Mouse (Mus musculus) small intestine, adult 2 months (tissue): ENCODE measurements around the gene Alyref. TPM values are rescaled to one million over a fixed set of nuclear protein-coding genes. Genes with fewer than 3 reads are reported as not detected.

ENCODE experiments used
- H3K27ac ChIP-seq: fragments of 200-500 bp; 2 replicates; pipeline ENCODE4 v1.5.1; 2012; ENCODE audit warnings: low read depth, low read length, control low read depth, inconsistent platforms; ENCODE audit not compliant: insufficient read depth
- H3K27me3 ChIP-seq: fragments of 200-500 bp; 2 replicates; pipeline ENCODE4 v1.6.1; 2012; ENCODE audit warnings: mild to moderate bottlenecking, moderate library complexity, low read length, inconsistent platforms; ENCODE audit not compliant: control insufficient read depth, insufficient read depth
- H3K36me3 ChIP-seq: fragments of 200-500 bp; 2 replicates; pipeline ENCODE4 v1.6.1; 2012; ENCODE audit warnings: mild to moderate bottlenecking, low read length, control low read depth, inconsistent platforms; ENCODE audit not compliant: control insufficient read depth, insufficient read depth
- H3K4me1 ChIP-seq: fragments of 200-500 bp; 2 replicates; pipeline ENCODE4 v1.6.1; 2012; ENCODE audit warnings: low read length, inconsistent platforms, mixed read lengths; ENCODE audit not compliant: control insufficient read depth, insufficient read depth, insufficient read length
- H3K4me3 ChIP-seq: fragments of 200-500 bp; 2 replicates; pipeline ENCODE4 v1.5.1; 2012; ENCODE audit warnings: low read depth, mild to moderate bottlenecking, control low read depth, inconsistent platforms, low read length, moderate library complexity
- CTCF ChIP-seq: fragments of 200-500 bp; IDR thresholded peaks from 2 replicates; pipeline ENCODE4 v1.5.1; 2012; ENCODE audit warnings: low read depth, mild to moderate bottlenecking, control low read depth, inconsistent platforms, low read length, moderate library complexity, mixed read lengths; ENCODE audit not compliant: insufficient replicate concordance, insufficient read length; ENCODE audit errors: extremely low read depth
- POLR2A ChIP-seq: fragments of 200-500 bp; IDR thresholded peaks from 2 replicates; pipeline ENCODE4 v1.6.1; 2012; ENCODE audit warnings: low read depth, mild to moderate bottlenecking, control low read depth, inconsistent platforms, low read length, moderate library complexity
- WGBS: fragments of 180-500 bp; shearing (Covaris S2); methylation state at CpG from one replicate; pipeline ENCODE4 v1.1.7; 2018; 5-methylcytosine and 5-hydroxymethylcytosine counted together
- polyA plus RNA-seq: library from polyadenylated mRNA; depleted of rRNA; stranded (reverse); fragments of >200 nt; gene quantifications from 2 replicates; pipeline ENCODE4 v1.2.3, GENCODE M21; 2012

Gene Alyref
- polyA plus RNA-seq, 1 experiment = 24.0 TPM

GRCm38 (mm10) chr11:120623961-120624679, 26.0 kb upstream of the Alyref start:
- 9% methylated on average over 30 of the region's 30 CpGs for WGBS
- Histone ChIP-seq H3K36me3 (peaks cover 48% of the 10 kb centered on the region), H3K27me3 (no peaks in the 10 kb centered on the region), H3K27ac (peak overlapping the region; percentile 80), H3K4me1 (peaks cover 12% of the 10 kb centered on the region), H3K4me3 (peak overlapping the region; percentile 95)
- TF ChIP-seq POLR2A (no peak), CTCF (peak; percentile 71)

GRCm38 (mm10) chr11:120622805-120623204, 24.6 kb upstream of the Alyref start:
- TF ChIP-seq CTCF = no peak
- no peak for TF ChIP-seq POLR2A

GRCm38 (mm10) chr11:120620195-120620594, 22.0 kb upstream of the Alyref start:
- TF ChIP-seq CTCF = no peak
- TF ChIP-seq POLR2A = no peak
- peaks cover 54% of the 10 kb centered on the region for H3K36me3 ChIP-seq
- H3K27me3 ChIP-seq = no peaks in the 10 kb centered on the region
- 93% methylated on average over 14 of the region's 14 CpGs for WGBS
- H3K4me3 ChIP-seq = no peak overlapping the region
- no peak overlapping the region for H3K27ac ChIP-seq
- peaks cover 14% of the 10 kb centered on the region for H3K4me1 ChIP-seq

More at GRCm38 (mm10) chr11:120622805-120623204, 24.6 kb upstream of the Alyref start:
- Histone ChIP-seq H3K4me3 (no peak overlapping the region), H3K4me1 (peaks cover 7% of the 10 kb centered on the region), H3K36me3 (peaks cover 56% of the 10 kb centered on the region), H3K27me3 (no peaks in the 10 kb centered on the region), H3K27ac (no peak overlapping the region)
- 87% methylated on average over 6 of the region's 6 CpGs for WGBS

DNA sequence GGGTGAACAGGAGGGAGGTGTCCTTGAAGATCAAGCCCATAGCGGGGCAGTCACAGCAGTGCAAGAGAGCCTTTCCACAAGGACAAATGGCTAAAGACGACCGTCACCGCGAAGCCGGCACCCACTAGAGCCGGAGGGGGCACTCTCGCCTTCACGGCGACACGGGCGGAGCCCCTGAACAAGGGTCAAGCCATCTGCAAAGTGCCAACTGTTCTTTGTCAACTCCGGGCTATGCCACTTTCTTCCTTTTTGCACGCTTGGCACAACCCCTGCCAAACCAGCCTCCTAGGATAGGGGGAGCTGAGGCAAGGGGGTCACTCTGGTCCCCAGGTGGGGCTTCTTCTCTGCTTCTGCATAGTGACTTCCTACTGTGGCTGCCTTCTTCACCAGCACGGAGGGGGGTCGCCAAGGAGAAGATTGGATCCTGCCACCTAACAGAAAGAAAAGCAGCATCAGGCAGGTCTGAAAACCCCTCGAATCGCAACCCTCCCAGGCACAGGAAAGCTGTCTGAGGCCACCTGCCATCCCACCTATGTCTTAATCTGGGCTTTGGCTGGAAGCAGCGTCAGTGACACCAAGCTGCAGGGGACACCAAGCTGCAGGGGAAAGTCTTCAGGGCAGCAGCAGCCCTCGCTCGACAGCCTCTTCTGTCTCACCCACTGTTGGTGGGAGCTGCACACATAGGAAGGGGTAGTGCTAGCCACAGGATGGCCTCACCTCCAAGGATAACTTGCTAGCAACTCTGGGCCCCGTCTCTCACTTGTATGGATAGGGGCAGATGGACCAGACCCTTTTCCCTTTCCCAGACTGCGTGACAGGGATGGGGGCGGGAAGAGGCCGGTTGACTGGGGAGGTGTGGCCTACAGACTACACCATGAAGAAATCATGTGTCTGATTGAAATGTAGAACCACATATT, 20.7 kb upstream of the Alyref start:
- 88% methylated on average over 25 of the region's 25 CpGs for WGBS
- H3K36me3 ChIP-seq = peaks cover 64% of the 10 kb centered on the region
- TF ChIP-seq POLR2A (no peak), CTCF (no peak)

GRCm38 (mm10) chr11:120617519-120618112, 19.5 kb upstream of the Alyref start, which contains the start of gene Pcyt2:
Pcyt2 (minus strand) TSS chr11:120617936.
- Histone ChIP-seq H3K36me3 (peaks cover 65% of the 10 kb centered on the region), H3K27me3 (no peaks in the 10 kb centered on the region), H3K4me1 (peaks cover 14% of the 10 kb centered on the region), H3K4me3 (peak within 1 kb of the TSS; percentile 74), H3K27ac (peak within 1 kb of the TSS; percentile 98)
- WGBS = 1% methylated on average over 56 of the region's 56 CpGs
- peak; percentile 75 for TF ChIP-seq POLR2A
- TF ChIP-seq CTCF = no peak

More for the DNA sequence above, 20.7 kb upstream of the Alyref start:
- H3K27me3 ChIP-seq = no peaks in the 10 kb centered on the region
- no peak overlapping the region for H3K27ac ChIP-seq
- H3K4me1 ChIP-seq = peaks cover 14% of the 10 kb centered on the region
- H3K4me3 ChIP-seq = no peak overlapping the region

DNA sequence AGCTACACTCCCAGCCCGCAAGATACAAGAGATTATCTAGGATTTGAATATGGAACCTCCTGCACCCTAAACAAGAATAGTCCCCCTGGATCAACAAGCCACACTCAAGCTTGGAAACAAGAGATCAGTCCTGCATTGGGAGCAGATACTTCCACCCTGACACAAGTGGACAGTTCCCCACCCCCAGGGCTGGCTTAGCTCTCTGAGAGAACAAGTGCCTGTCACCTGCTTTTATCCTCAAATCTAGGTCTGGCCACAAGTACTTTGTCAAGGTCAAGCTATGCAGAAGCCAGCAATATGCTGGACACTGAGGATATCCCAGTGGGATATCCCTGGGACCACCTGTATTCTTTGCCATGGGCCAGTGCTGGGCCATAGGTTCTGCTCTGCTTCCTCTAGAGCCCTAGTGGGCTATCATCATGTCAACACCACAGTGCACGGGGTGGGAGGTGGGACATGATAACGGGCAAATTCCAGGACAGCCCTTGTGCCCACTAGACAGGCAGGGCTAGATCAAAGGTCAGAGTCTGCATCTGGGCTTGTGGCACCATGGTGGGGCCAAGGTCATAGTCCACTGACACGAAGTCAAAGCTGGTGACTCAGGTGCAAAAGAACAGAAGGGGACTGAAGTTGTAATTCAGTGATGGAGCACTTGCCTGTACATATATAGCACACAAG, 18.6 kb upstream of the Alyref start:
- peak overlapping the region; percentile 98 for H3K27ac ChIP-seq
- 27% methylated on average over 4 of the region's 4 CpGs for WGBS
- peaks cover 14% of the 10 kb centered on the region for H3K4me1 ChIP-seq
- peak overlapping the region; percentile 74 for H3K4me3 ChIP-seq
- H3K27me3 ChIP-seq = no peaks in the 10 kb centered on the region
- peak; percentile 42; the same call in 1 of the 2 replicates for TF ChIP-seq POLR2A
- TF ChIP-seq CTCF = no peak
- H3K36me3 ChIP-seq = peaks cover 67% of the 10 kb centered on the region
